Mouse (Mus musculus): ENCODE data around the gene Tpm4.
"Not testable (repeated sequence)": the region's sequence is repeated elsewhere in the genome, so short reads cannot be mapped to it uniquely, and the experiment has no call there.

Tpm4 gene

DNA sequence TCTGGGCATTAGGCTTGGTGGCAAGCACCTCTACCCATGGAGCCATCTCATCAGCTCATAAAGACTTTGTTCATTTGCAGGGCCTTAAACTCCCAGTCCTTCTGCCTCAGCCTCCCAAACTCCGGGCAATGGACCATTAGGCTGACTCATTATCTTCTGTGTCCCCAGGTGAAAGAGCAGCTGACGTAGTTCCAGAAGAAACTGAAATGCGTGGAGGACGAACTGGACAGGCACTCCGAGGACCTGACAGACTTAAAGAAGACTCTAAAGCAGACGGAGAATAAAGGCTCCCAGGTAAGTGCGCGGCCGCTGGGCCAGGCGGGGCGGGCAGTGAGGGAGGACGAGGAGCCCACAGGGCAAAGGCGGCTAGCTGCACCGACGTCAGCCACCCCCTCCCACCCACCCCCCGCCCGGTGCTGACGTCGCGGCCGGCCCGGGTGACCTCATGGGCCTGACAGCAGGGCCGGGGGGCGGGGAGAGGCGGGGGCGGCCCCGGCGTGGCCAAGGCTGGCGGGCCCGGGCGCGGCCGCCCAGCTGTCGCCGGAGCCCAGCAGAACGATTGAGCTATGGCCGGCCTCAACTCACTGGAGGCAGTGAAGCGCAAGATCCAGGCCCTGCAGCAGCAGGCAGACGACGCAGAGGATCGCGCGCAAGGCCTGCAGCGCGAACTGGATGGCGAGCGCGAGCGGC lies at the start of gene Tpm4:
Gene Tpm4, plus strand, starts transcription at position 220 of the 690 bp plus-strand sequence.
- no peak for DNase-seq (ENCODE audit: low read depth, low spot score)

GRCm38 (mm10) chr8:72087611-72088010 lies 47.2 kb upstream of the Tpm4 start:
- DNase-seq (ENCODE audit: low read depth, low spot score) = not testable (repeated sequence)

GRCm38 (mm10) chr8:72096721-72097120 lies 38.1 kb upstream of the Tpm4 start:
- not testable (repeated sequence) for DNase-seq (ENCODE audit: low read depth, low spot score)

DNA sequence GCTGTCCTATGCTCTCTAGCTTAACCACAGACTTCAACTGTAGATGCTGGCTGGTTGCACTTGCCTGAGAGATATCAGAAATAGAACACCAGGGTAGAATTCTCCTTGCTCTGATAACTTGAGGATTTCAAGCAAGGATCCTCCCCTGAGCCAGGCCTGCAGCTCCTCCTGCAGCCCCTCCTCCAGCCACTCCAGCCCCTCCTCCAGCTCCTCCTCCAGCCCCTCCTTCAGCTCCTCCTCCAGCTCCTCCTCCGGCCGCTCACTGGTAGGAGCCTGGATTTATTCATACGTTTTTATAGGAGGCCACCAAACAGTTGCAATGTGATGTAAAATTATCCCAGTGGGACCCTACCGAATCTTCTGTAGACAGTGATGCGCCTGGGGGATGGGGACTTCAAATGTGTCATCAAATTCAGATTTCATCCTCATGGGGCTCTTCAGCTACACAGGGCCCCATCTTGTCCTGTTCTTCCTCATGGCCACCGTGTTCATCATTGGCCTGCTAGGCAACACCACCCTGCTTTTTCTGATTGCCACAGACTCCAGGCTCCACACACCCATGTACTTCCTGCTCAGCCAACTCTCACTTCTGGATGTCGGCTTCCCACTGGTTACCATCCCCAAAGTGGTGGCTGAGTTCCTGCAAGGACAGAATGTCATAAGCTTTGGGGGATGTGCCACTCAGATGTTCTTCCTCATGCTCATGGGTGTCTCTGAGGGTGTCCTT lies 35.2 kb upstream of the Tpm4 start:
- DNase-seq (ENCODE audit: low read depth, low spot score) = not testable (repeated sequence)

GRCm38 (mm10) chr8:72105165-72105564 lies 29.6 kb upstream of the Tpm4 start:
- no peak for DNase-seq (ENCODE audit: low read depth, low spot score)

DNA sequence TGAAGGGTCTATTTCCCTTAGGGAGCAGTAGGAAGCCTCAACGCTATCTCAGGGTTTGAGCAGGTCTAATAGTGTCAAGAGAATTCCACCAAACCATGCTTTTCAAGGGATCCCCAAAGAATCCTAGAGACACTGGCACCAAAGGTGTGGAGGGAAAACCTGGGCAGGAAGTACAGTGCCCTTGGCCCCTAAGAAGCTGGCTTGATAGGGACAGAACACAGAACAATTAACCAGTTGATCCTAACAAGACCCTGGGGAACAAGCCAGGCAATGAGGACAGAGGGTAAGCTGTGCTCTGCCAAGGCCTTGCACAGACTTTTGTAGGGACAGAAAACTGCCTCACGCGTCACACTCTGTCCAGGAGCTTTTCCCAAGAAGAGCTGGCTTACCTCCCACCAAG lies 28.0 kb upstream of the Tpm4 start, which contains the start of gene Olfr374:
Gene Olfr374, plus strand, starts transcription at position 301 of the 400 bp plus-strand sequence.
- no peak for DNase-seq (ENCODE audit: low read depth, low spot score)

- DNase-seq (ENCODE audit: low read depth, low spot score) = no peak
Measured at GRCm38 (mm10) chr8:72110876-72111275, 23.9 kb upstream of the Tpm4 start.

DNA sequence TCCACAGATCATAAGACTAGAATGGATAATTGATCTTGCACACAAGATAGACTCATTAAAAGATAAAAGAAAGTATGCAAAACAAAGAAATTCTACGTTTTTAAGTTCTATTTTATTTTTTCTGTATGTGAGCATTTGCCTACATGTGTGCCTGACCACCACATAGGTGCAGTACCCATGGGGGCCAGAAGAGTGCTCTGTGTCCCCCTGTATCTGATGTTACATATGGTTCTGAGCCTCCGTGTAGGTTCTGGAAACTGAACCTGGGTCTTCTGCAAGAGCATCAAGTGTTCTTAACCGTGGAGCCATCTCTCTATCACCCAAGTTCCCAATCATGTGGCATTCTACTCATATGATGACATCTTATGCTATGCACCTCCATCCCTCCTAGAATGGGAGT lies 22.3 kb upstream of the Tpm4 start:
- DNase-seq (ENCODE audit: low read depth, low spot score) = no peak

GRCm38 (mm10) chr8:72115202-72115601 lies 19.6 kb upstream of the Tpm4 start:
- DNase-seq (ENCODE audit: low read depth, low spot score) = no peak

GRCm38 (mm10) chr8:72118616-72119015 lies 16.2 kb upstream of the Tpm4 start:
- DNase-seq (ENCODE audit: low read depth, low spot score) = no peak

GRCm38 (mm10) chr8:72121486-72121885 lies 13.3 kb upstream of the Tpm4 start:
- not testable (repeated sequence) for DNase-seq (ENCODE audit: low read depth, low spot score)

DNA sequence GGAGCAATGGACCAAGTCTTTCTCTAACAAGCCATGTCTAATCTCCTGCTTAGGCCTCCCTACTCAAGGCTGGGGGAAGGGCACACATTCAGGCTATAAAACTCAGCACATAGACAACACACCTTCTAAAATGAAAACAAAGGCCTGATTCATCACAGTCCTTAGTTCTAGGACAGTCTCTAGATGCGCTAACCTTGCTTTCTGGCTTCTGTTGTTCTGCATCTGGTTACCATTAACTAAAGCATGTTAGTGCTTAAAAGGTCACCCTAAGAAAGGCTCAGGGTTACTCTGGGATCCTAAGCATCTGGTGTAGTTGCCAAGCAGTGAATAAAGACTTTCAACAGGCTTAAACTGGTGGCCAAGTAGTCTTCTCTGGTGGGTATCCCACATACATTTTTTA lies 12.8 kb upstream of the Tpm4 start:
- no peak for DNase-seq (ENCODE audit: low read depth, low spot score)

DNA sequence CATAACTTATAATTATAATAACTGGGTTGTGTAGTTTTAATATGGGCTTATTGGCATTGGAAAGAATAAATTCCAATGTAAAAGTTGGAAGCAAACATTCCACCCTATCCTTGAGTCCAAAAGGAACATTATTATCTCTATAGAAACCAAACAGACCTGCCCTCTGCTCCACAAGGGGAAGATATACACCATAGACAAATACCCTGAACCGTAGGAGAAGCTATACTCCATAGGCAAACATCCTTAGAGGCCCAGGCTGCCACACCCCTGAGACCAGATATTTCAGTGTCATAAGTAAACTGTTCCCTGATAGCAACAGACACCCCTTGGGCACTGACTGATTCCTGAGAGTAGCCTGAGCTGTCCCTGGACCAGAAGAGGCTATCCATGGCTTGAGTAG lies 6.9 kb upstream of the Tpm4 start:
- DNase-seq (ENCODE audit: low read depth, low spot score) = no peak

GRCm38 (mm10) chr8:72131251-72131650 lies 3.5 kb upstream of the Tpm4 start:
- DNase-seq (ENCODE audit: low read depth, low spot score) = no peak

DNA sequence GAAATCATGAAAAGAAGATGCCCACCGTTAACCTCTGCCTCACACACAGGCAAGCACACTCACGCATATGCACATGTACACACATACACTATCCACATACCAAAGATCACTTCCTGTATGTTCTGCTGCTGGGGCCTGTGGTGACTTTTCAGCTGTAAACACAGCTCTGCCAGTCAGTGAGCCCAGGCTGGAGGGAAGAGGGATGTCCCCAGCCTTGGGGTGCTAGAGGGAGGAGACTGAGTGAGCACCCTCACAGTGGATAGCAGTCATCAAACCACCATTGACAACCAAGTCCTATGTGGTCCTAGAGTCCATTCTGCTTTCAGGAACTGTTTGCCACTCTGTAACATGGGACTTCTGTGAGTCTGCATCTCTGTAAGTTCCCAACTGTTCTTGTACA lies 2.9 kb upstream of the Tpm4 start:
- DNase-seq (ENCODE audit: low read depth, low spot score) = no peak

- DNase-seq (ENCODE audit: low read depth, low spot score) = no peak
Measured at GRCm38 (mm10) chr8:72132417-72132816, 2.4 kb upstream of the Tpm4 start.

GRCm38 (mm10) chr8:72132891-72133290 lies 1.9 kb upstream of the Tpm4 start:
- DNase-seq (ENCODE audit: low read depth, low spot score) = no peak

DNA sequence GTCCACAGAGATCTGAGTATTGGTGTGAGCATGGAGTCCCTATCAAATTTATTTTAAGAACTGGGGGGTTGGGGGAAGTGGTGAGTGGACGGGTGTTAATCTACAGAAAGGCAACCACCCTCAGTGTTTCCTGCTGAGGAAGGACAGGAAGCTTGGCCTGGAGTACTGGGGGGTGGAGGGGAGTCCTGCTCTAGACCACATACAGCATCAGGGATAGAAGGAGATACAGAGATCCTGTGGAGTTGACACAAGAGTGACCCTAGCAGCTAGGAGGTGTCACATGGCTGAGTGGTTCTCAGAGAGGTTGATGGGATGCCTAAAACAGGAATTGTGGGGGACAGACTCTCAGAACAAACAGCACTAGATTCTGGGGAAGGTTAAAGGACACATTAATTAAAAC lies 1.3 kb upstream of the Tpm4 start:
- DNase-seq (ENCODE audit: low read depth, low spot score) = no peak

- DNase-seq (ENCODE audit: low read depth, low spot score) = no peak
Measured at GRCm38 (mm10) chr8:72135446-72136301, 899 bp downstream of the Tpm4 start.

DNA sequence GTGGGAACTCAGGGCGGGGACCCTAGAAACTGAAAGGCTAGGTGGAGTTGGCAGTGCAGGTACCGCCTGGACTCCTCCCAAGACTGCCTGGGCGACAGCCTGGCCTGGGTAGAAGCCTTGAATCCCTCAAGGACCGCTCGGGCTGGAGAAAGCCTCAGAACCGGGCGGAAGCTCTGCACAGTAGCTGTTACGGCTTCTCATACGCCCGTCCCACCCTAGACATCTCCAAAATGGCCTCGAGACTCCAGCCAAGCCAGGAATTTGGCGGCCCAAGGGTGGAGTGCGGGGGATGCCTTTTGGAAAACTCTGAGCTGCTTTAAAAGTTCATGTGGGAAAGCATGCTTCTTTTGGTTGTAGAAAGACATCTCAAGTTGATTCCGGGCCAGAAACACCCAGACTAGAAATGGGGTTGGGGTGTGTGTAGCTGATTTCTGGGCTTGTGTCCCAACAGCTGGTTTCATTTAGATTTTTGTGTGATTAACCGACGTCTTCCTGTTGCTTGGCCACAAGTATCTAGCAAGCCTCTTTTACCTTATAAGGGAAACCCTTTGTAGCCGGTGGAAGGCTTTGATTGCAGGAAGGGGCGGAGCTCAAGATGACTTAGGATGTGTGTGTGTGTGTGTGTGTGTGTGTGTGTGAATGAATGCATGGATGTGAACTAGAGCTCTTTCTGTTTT lies 1.7 kb downstream of the Tpm4 start:
- peak; percentile 26 for DNase-seq (ENCODE audit: low read depth, low spot score)

DNA sequence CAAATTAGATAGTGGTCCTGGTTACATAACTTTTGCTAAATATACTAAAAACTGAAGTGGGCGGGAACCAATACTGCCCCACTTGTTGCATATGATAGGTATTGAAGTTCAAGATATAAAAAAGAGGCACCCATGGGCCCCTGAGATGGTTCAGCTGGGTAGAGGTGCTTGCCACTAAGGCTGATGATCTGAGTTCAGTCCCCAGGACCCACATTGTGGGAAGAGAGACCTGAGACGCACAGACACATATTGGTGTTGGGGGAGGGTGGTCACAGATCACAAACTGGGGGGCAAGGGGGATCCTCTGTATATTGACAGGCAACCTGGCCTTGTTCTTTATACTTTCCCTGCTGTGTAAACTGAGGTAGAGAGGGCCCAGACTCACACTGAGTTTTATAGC lies 2.7 kb downstream of the Tpm4 start:
- DNase-seq (ENCODE audit: low read depth, low spot score) = no peak

DNA sequence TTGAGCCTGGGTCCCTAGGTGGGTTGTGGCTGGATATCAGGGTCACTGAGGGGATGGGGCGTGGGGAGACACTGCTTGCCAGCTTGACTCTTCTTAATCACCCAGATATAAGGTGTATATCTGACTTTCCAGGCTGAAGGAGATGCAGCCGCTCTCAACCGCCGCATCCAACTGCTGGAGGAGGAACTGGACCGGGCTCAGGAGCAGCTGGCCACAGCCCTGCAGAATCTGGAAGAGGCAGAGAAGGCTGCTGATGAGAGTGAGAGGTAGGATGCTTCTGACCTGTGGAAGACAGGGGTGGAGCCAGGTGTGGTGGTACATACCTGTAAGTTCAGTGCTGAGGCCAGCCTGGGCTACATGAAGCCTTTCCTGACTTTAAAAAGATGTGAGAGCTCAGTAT lies 3.7 kb downstream of the Tpm4 start:
- DNase-seq (ENCODE audit: low read depth, low spot score) = no peak

All from telencephalon, adult 2 months (tissue).